Mouse (Mus musculus): ENCODE data around the gene Eme1. TPM values are rescaled to one million over a fixed set of nuclear protein-coding genes. Genes with fewer than 3 reads are reported as not detected.

Gene Eme1
- total RNA-seq, 4 experiments from 2014 or later = 0.42 to 1.2 (median 0.62) TPM; not detected in 1

GRCm38 (mm10) chr11:94644461-94645219 is 9.1 kb downstream of the Eme1 start:
- DNase-seq = no peak

- DNase-seq = no peak
Measured at GRCm38 (mm10) chr11:94634431-94634830, 19.3 kb downstream of the Eme1 start.

- no peak for DNase-seq
Measured at GRCm38 (mm10) chr11:94632988-94633387, 20.8 kb downstream of the Eme1 start.

- DNase-seq = no peak
Measured at GRCm38 (mm10) chr11:94631969-94632368, 21.8 kb downstream of the Eme1 start.

- peak; percentile 52 for DNase-seq
Measured at GRCm38 (mm10) chr11:94630199-94631011, 23.4 kb downstream of the Eme1 start.

- DNase-seq = no peak
Measured at GRCm38 (mm10) chr11:94629884-94630198, 23.9 kb downstream of the Eme1 start.

GRCm38 (mm10) chr11:94629199-94629883 is 24.4 kb downstream of the Eme1 start, which contains the start of gene Lrrc59:
TSS of gene Lrrc59 (plus strand) at chr11:94629767.
- peak; percentile 91 for DNase-seq

- DNase-seq = no peak
Measured at GRCm38 (mm10) chr11:94622162-94622561, 31.6 kb downstream of the Eme1 start.

GRCm38 (mm10) chr11:94621458-94621852 is 32.3 kb downstream of the Eme1 start:
- no peak for DNase-seq

- no peak for DNase-seq
Measured at GRCm38 (mm10) chr11:94620766-94621457, 32.9 kb downstream of the Eme1 start.

- DNase-seq = no peak
Measured at GRCm38 (mm10) chr11:94617646-94618045, 36.1 kb downstream of the Eme1 start.

GRCm38 (mm10) chr11:94615494-94615893 is 38.3 kb downstream of the Eme1 start:
- DNase-seq = no peak

- no peak for DNase-seq
Measured at GRCm38 (mm10) chr11:94614603-94615002, 39.2 kb downstream of the Eme1 start.

GRCm38 (mm10) chr11:94610744-94611740 is 42.7 kb downstream of the Eme1 start:
- no peak for DNase-seq

- peak; percentile 38 for DNase-seq
Measured at GRCm38 (mm10) chr11:94602356-94602955, 51.3 kb downstream of the Eme1 start.

GRCm38 (mm10) chr11:94601321-94602281 is 52.2 kb downstream of the Eme1 start, which contains the start of gene Acsf2:
TSS of gene Acsf2 (minus strand) at chr11:94601871.
- peak; percentile 86 for DNase-seq

GRCm38 (mm10) chr11:94600447-94600846 is 53.3 kb downstream of the Eme1 start:
- DNase-seq = no peak

GRCm38 (mm10) chr11:94598437-94599120 is 55.2 kb downstream of the Eme1 start:
- no peak for DNase-seq

- DNase-seq = peak; percentile 93
Measured at GRCm38 (mm10) chr11:94597319-94597718, 56.4 kb downstream of the Eme1 start.
